Comparison of ENCODE assay signal across 16 mouse cellular contexts in genomic region chr8:84809109-84809940, GRCm38 (mm10). TPM values are rescaled to one million over a fixed set of nuclear protein-coding genes. Genes with fewer than 3 reads are reported as not detected.
DNase-seq lines count a peak whose midpoint lies in the region; ATAC-seq and TF ChIP-seq lines count a peak whose summit lies in the region.
"Had no signal": no experiment of that assay in that cellular context is flagged by ENCODE, and none has a peak within 500 bp of the region (broad histone marks: within the 10 kb centered on the region; RNA-seq: fewer than 3 reads in every experiment).

No protein-coding gene starts in this region.

- no peak for TF ChIP-seq POLR2A in testis, adult 2 months (IDR thresholded peaks at IDR 0.05; ENCODE audit: control insufficient read depth, low read depth, low read length)

- peak overlapping the region; percentile 6; the same call in 1 of the 2 replicates for H3K27ac ChIP-seq in forebrain, embryonic 10.5 days
- H3K27ac ChIP-seq in forebrain, postnatal 0 days (ENCODE audit: low read depth, low read length), result no peak overlapping the region
- 0 out of 2 replicates have a peak overlapping the region, but pooled peaks have one; percentile 7 for H3K27ac ChIP-seq in layer of hippocampus, adult 2 months
- H3K27ac ChIP-seq in testis, adult 2 months (ENCODE audit: control insufficient read depth, insufficient read depth, low read depth, low read length), result no peak overlapping the region
- H3K27ac ChIP-seq in intestine, embryonic 15.5 days, result no peak overlapping the region
- H3K27ac ChIP-seq: embryonic facial prominence, embryonic 10.5 days; heart, embryonic 13.5 days; midbrain, embryonic 12.5 days had no signal

- H3K4me3 ChIP-seq in forebrain, embryonic 10.5 days, result no peak overlapping the region
- H3K4me3 ChIP-seq in forebrain, postnatal 0 days (ENCODE audit: low read depth, low read length), result no peak overlapping the region
- H3K4me3 ChIP-seq in layer of hippocampus, adult 2 months, result no peak overlapping the region
- H3K4me3 ChIP-seq in testis, adult 2 months (ENCODE audit: control insufficient read depth, low read depth, low read length), result peak overlapping the region; percentile 75
- no peak overlapping the region for H3K4me3 ChIP-seq in intestine, embryonic 15.5 days (replicated peaks)
- H3K4me3 ChIP-seq: embryonic facial prominence, embryonic 10.5 days; heart, embryonic 13.5 days; midbrain, embryonic 12.5 days had no signal

- H3K9me3 ChIP-seq in forebrain, embryonic 10.5 days, result no peaks in the 10 kb centered on the region; the same call in 1 of the 2 replicates
- no peaks in the 10 kb centered on the region for H3K9me3 ChIP-seq in forebrain, postnatal 0 days (ENCODE audit: low read length)
- no peaks in the 10 kb centered on the region for H3K9me3 ChIP-seq in intestine, embryonic 15.5 days
- H3K9me3 ChIP-seq: midbrain, embryonic 12.5 days had no signal

- DNase-seq in forebrain, embryonic 10.5 days (ENCODE audit: extremely low spot score, low spot score), result no peak
- no peak for DNase-seq in forebrain, postnatal 0 days
- DNase-seq in layer of hippocampus, adult 2 months (ENCODE audit: low spot score in 2 of 2), result no peak
- no peak for DNase-seq in layer of hippocampus, adult 11-12 months (ENCODE audit: low spot score)
- no peak for DNase-seq in testis, postnatal 10 days (ENCODE audit: low spot score)
- DNase-seq in kidney, adult 9 months, result no peak
- DNase-seq: gastrocnemius, postnatal 25 days; kidney, adult 18-20 months; kidney, postnatal 14 days; layer of hippocampus, adult 9-11 months; thymus, adult 18-20 months had no signal

- WGBS in forebrain, embryonic 10.5 days, result 61% methylated on average over 12 of the region's 12 CpGs
- 41% methylated on average over 12 of the region's 12 CpGs for WGBS in forebrain, postnatal 0 days
- WGBS in intestine, embryonic 15.5 days, result 62% methylated on average over 12 of the region's 12 CpGs

- H3K36me3 ChIP-seq in forebrain, embryonic 10.5 days (replicated peaks), result no peaks in the 10 kb centered on the region
- no peaks in the 10 kb centered on the region for H3K36me3 ChIP-seq in forebrain, postnatal 0 days (ENCODE audit: insufficient read depth)
- no peaks in the 10 kb centered on the region for H3K36me3 ChIP-seq in testis, adult 2 months (ENCODE audit: control insufficient read depth, insufficient read depth, low read length)
- H3K36me3 ChIP-seq in intestine, embryonic 15.5 days, result no peaks in the 10 kb centered on the region
- H3K36me3 ChIP-seq: embryonic facial prominence, embryonic 10.5 days; heart, embryonic 13.5 days; midbrain, embryonic 12.5 days had no signal

- H3K9ac ChIP-seq in forebrain, postnatal 0 days, result no peak overlapping the region
- H3K9ac ChIP-seq in intestine, embryonic 15.5 days, result no peak overlapping the region
- H3K9ac ChIP-seq: heart, embryonic 13.5 days; midbrain, embryonic 12.5 days had no signal

- peaks cover 97% of the 10 kb centered on the region for H3K27me3 ChIP-seq in forebrain, embryonic 10.5 days (ENCODE audit: poor library complexity, severe bottlenecking)
- H3K27me3 ChIP-seq in forebrain, postnatal 0 days (ENCODE audit: insufficient read depth, low read length), result no peaks in the 10 kb centered on the region
- H3K27me3 ChIP-seq in testis, adult 2 months (ENCODE audit: control insufficient read depth, insufficient read depth, low read length), result no peaks in the 10 kb centered on the region
- peaks cover 57% of the 10 kb centered on the region for H3K27me3 ChIP-seq in intestine, embryonic 15.5 days (replicated peaks)

- no peak for ATAC-seq in forebrain, postnatal 0 days
- no peak for ATAC-seq in intestine, embryonic 15.5 days

- no peak for TF ChIP-seq CTCF in forebrain, postnatal 0 days (IDR thresholded peaks at IDR 0.05; ENCODE audit: low read depth)
- no peak for TF ChIP-seq CTCF in layer of hippocampus, adult 2 months (conservative IDR thresholded peaks at IDR 0.05)
- no peak; the same call in 1 of the 2 replicates for TF ChIP-seq CTCF in testis, adult 2 months (IDR thresholded peaks at IDR 0.05; ENCODE audit: control insufficient read depth, insufficient read depth, insufficient replicate concordance, low read depth, low read length)

- no peak overlapping the region for H3K4me2 ChIP-seq in forebrain, postnatal 0 days (ENCODE audit: low read depth)
- H3K4me2 ChIP-seq in intestine, embryonic 15.5 days (replicated peaks), result no peak overlapping the region
- H3K4me2 ChIP-seq: heart, embryonic 13.5 days; midbrain, embryonic 12.5 days had no signal

- H3K4me1 ChIP-seq in forebrain, embryonic 10.5 days, result peaks cover 40% of the 10 kb centered on the region
- peaks cover 5% of the 10 kb centered on the region for H3K4me1 ChIP-seq in forebrain, postnatal 0 days (ENCODE audit: insufficient read depth)
- H3K4me1 ChIP-seq in testis, adult 2 months (ENCODE audit: control insufficient read depth, insufficient read depth, low read length), result no peaks in the 10 kb centered on the region; the same call in 1 of the 2 replicates
- H3K4me1 ChIP-seq in intestine, embryonic 15.5 days (replicated peaks), result peaks cover 3% of the 10 kb centered on the region; the same call in 1 of the 2 replicates

RNA-seq across cellular contexts. Expression of gene Nfix, which starts 9.2 kb away (rescaled TPM):
- polyA plus RNA-seq in forebrain, embryonic 10.5 days (2016; fragmentation: Nextera tagmentation; extraction: Ambion mirVana), result 0.46 and 1.8 TPM in 2 replicates
- total RNA-seq in forebrain, postnatal 0 days (2014; rRNA removed), result 111 and 116 TPM in 2 replicates
- 347 and 376 TPM in 2 replicates for polyA plus RNA-seq in forebrain, postnatal 0 days (2015; fragmentation: Nextera tagmentation; extraction: Ambion mirVana)
- total RNA-seq in layer of hippocampus, adult 2 months (2021), result 100 to 1,000 TPM; 408 to 482 TPM
- 4.3 and 5.0 TPM in 2 replicates for polyA plus RNA-seq in testis, adult 2 months (2012; rRNA removed)
- 14.2 and 14.8 TPM in 2 replicates for polyA plus RNA-seq in intestine, embryonic 15.5 days (2015; fragmentation: Nextera tagmentation; extraction: Ambion mirVana)

RNA-seq across cellular contexts. Expression of gene Dand5, which starts 13.3 kb away (rescaled TPM):
- 2.9 and 3.5 TPM in 2 replicates for polyA plus RNA-seq in forebrain, embryonic 10.5 days (2016; fragmentation: Nextera tagmentation; extraction: Ambion mirVana)
- 4.7 and 6.9 TPM in 2 replicates for total RNA-seq in forebrain, postnatal 0 days (2014; rRNA removed)
- polyA plus RNA-seq in forebrain, postnatal 0 days (2015; fragmentation: Nextera tagmentation; extraction: Ambion mirVana), result 8.2 and 10.0 TPM in 2 replicates
- 10 to 100 TPM; 11.9 TPM for total RNA-seq in layer of hippocampus, adult 2 months (2021)
- 27.1 and 29.7 TPM in 2 replicates for polyA plus RNA-seq in testis, adult 2 months (2012; rRNA removed)
- polyA plus RNA-seq in intestine, embryonic 15.5 days (2015; fragmentation: Nextera tagmentation; extraction: Ambion mirVana), result 4.5 and 5.3 TPM in 2 replicates

RNA-seq across cellular contexts. Expression of gene Gadd45gip1, which starts 22.0 kb away (rescaled TPM):
- polyA plus RNA-seq in forebrain, embryonic 10.5 days (2016; fragmentation: Nextera tagmentation; extraction: Ambion mirVana), result 49.1 and 49.6 TPM in 2 replicates
- total RNA-seq in forebrain, postnatal 0 days (2014; rRNA removed), result 24.7 and 28.7 TPM in 2 replicates
- 36.7 and 40.8 TPM in 2 replicates for polyA plus RNA-seq in forebrain, postnatal 0 days (2015; fragmentation: Nextera tagmentation; extraction: Ambion mirVana)
- total RNA-seq in layer of hippocampus, adult 2 months (2021), result 10 to 100 TPM; 23.3 to 26.1 TPM
- 9.4 and 12.0 TPM in 2 replicates for polyA plus RNA-seq in testis, adult 2 months (2012; rRNA removed)
- 61.7 and 62.6 TPM in 2 replicates for polyA plus RNA-seq in intestine, embryonic 15.5 days (2015; fragmentation: Nextera tagmentation; extraction: Ambion mirVana)

RNA-seq across cellular contexts. Expression of gene Rad23a, which starts 31.1 kb away (rescaled TPM):
- polyA plus RNA-seq in forebrain, embryonic 10.5 days (2016; fragmentation: Nextera tagmentation; extraction: Ambion mirVana), result 130 and 137 TPM in 2 replicates
- total RNA-seq in forebrain, postnatal 0 days (2014; rRNA removed), result 32.2 and 55.3 TPM in 2 replicates
- polyA plus RNA-seq in forebrain, postnatal 0 days (2015; fragmentation: Nextera tagmentation; extraction: Ambion mirVana), result 63.5 and 77.4 TPM in 2 replicates
- total RNA-seq in layer of hippocampus, adult 2 months (2021), result 10 to 100 TPM; 63.4 to 75.9 TPM
- 106 and 110 TPM in 2 replicates for polyA plus RNA-seq in testis, adult 2 months (2012; rRNA removed)
- polyA plus RNA-seq in intestine, embryonic 15.5 days (2015; fragmentation: Nextera tagmentation; extraction: Ambion mirVana), result 102 and 106 TPM in 2 replicates

RNA-seq across cellular contexts. Expression of gene Calr, which starts 37.4 kb away (rescaled TPM):
- 735 and 764 TPM in 2 replicates for polyA plus RNA-seq in forebrain, embryonic 10.5 days (2016; fragmentation: Nextera tagmentation; extraction: Ambion mirVana)
- 470 and 505 TPM in 2 replicates for total RNA-seq in forebrain, postnatal 0 days (2014; rRNA removed)
- polyA plus RNA-seq in forebrain, postnatal 0 days (2015; fragmentation: Nextera tagmentation; extraction: Ambion mirVana), result 354 and 405 TPM in 2 replicates
- total RNA-seq in layer of hippocampus, adult 2 months (2021), result 100 to 1,000 TPM; 457 to 504 TPM
- 318 and 384 TPM in 2 replicates for polyA plus RNA-seq in testis, adult 2 months (2012; rRNA removed)
- 1,038 and 1,157 TPM in 2 replicates for polyA plus RNA-seq in intestine, embryonic 15.5 days (2015; fragmentation: Nextera tagmentation; extraction: Ambion mirVana)

Comparison
In these comparisons a context has a peak if more than half of its experiments do, and no peak if none do; other contexts are left out.
1. H3K27ac ChIP-seq: peak in forebrain, embryonic 10.5 days (single experiment) and layer of hippocampus, adult 2 months (single experiment); none in forebrain, postnatal 0 days (single experiment), testis, adult 2 months (single experiment) and intestine, embryonic 15.5 days (single experiment).
2. RNA of gene Nfix, which starts 9.2 kb away (polyA plus RNA-seq): 347 to 376 TPM in forebrain, postnatal 0 days; 14.2 to 14.8 TPM in intestine, embryonic 15.5 days, 4.3 to 5.0 TPM in testis, adult 2 months and 0.46 to 1.8 TPM in forebrain, embryonic 10.5 days; every median in the first group is over 10 times any median in the second.